Mouse (Mus musculus): ENCODE measurements around the gene Gm21988.

The Gm21988 gene

DNA sequence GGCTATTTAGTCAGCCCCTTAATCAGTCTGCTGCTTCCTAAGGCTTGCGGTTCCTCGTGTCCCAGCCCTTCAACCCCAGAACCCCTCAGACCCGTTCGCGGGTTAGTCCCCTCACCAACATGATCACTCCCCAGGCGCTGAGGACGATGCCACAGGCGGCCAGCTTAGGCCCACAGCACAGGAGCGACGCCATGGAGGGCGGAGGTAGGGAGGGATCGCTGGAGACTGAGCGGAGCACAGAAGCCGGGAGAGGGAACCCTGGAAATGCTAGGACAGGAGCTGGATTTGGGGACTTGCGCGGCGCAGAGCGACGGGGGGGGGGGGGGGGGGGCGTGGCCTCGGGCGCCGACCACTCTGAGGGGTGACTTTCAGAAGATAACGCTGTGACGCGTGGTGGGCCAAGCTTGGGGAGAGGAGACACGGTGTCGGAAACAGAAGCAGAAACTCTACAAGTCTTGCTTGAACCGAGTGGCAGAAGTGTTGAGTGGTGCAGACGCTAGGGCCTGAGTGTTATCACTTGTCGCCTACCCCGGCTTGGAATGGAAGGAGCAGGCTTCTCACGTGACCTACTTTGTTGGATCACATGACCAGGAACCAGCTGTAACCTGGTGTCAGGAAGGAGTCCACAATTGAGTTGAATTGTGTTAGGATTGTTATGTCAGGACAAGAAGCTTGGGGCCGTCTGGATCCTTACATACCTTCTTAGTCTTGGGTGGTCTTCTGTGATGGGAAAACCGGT is at the start of gene Gm21988, which contains the start of gene Rnasek:
Gene Gm21988 (minus strand): TSS at position 290 of the 739 bp plus-strand sequence.
Gene Rnasek (minus strand): TSS at position 302 of the 739 bp plus-strand sequence.
- no peak for DNase-seq (ENCODE audit: low read depth)

GRCm38 (mm10) chr11:70289236-70289635 is 49.6 kb upstream of the Gm21988 start:
- DNase-seq (ENCODE audit: low read depth) = no peak

DNA sequence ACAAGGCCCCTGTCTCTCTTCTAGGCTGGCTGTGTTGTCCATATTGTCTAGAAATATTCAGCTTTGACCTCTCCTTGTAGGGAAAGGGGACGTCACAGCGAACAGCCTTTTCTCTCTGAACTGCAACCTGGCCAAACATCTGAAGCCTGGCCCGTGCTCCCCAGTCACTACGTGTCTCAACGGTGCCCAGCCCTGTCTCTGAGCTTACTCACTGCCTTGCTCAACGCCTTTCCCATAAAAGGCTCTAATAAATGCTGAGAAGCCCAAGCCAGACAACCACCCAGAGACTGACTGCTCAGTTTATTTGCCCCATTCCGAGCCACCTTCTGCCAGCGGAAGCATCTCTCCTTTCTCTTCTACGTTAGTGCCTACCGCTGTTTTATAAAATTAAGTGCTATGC is 48.5 kb upstream of the Gm21988 start:
- DNase-seq (ENCODE audit: low read depth) = no peak

DNA sequence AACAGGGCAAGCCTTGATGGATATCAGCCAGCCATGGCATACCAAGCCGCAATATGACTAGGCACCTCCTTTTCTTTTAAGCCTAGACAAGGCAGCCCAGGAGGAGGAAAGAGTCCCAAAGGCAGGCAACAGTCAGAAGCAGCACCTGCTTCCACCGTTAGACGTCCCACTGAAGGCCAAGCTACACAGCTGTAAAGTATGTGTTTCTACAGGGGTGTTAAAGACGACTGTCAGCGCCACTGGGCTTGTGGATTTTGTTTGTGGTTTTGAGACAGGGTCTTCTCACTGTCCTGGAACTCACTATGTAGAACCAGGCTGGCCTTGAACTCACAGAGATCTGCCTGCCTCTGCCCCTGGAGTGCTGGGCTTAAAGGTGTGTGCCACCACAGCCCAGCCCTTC is 46.1 kb upstream of the Gm21988 start:
- DNase-seq (ENCODE audit: low read depth) = no peak

DNA sequence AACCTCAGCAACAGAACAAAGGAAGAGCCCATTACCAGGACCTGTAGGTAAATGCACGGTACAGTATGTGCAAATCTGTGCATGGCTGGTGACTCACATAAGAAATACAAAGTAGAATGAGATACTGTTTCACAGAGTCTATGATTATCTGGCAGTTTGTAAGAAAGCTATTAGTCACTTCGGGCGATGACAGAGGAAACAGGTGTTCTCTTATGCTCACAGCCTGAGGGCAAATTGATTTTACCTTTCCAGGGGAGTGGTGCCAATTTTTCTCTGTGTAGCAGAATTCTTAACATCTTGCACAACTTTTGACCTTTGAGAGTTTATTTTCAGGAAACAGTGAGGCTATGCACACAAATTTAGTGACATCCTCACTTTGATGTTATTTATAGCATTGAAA is 45.1 kb upstream of the Gm21988 start:
- DNase-seq (ENCODE audit: low read depth) = no peak

DNA sequence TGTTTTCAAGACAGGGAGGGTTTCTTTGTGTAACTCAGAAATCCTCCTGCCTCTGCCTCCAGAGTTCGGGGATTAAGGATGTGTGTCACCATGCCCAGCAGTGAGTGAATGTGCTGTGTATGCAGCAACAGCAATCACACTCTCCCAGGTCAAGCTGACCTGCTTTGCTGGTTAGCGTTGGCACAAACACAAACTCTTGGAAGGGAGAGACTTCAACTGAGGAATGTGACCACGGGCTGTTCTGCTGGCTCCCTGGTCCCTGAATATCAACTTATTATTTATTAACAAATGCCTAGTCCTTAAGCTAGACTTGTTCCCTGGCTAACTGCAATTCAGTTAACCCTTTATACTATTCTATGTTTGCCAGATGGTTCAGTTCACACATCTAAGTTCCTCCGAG is 44.0 kb upstream of the Gm21988 start:
- DNase-seq (ENCODE audit: low read depth) = no peak

- DNase-seq (ENCODE audit: low read depth) = no peak
Measured at GRCm38 (mm10) chr11:70280441-70280840, 40.8 kb upstream of the Gm21988 start.

DNA sequence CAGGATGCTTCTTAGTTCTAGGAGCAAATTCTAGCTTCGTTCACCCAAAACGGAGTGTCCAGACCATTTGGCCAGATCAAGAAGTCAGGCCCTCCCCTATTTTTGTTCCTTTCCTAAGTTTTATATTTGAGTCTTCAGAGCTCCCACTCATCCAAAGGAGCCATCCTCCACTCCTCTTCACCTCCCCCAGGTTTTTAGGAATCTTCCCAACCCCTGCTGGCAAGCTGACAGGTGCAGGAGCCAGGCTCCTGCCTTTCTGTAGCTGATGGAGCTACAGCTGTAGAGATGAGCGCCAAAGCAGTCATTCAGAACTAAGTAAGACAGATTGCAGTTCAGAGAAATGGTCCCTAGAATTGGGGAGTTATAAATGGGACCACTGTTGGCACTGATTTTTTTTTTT is 39.3 kb upstream of the Gm21988 start:
- DNase-seq (ENCODE audit: low read depth) = no peak

GRCm38 (mm10) chr11:70271641-70272040 is 32.0 kb upstream of the Gm21988 start:
- DNase-seq (ENCODE audit: low read depth) = no peak

- no peak for DNase-seq (ENCODE audit: low read depth)
Measured at GRCm38 (mm10) chr11:70266405-70266804, 26.8 kb upstream of the Gm21988 start.

DNA sequence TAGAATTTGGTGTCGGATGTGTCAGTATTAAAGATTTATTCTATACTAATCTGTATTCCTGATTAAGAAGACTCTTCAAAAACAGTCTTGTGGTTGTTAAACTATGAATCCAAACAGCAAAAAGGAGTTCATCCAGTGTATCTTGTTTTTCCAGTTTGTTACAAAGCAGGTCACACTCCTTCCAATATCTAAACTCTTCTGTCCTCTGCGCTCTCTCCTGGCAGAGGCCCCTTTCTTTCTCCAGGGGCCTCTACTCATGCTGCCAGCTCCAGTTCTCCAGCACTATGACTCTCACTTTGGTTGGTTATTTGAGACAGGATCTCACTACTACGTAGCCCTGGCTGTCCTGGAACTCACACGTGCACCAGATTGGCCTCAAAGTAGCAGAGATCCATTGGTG is 26.2 kb upstream of the Gm21988 start:
- no peak for DNase-seq (ENCODE audit: low read depth)

DNA sequence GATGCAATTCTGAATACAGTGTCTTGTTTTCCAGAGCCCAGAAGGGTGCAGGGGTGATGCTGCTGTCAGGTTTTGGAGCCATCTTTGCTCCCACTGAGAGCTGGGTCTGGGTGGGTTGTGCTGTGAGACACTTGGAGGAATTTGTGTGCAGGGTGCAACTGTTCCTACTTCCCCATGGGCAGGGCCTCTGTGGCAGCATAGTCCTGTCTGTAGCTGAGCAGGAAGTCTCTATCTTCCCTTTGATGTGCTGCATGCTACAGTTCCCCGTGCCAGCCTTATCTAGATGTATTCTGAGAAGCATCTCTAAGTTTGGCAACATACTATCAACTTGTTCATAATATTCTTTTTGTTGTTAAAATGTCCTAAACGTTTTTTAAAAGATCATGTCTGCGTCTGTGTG is 25.6 kb upstream of the Gm21988 start:
- no peak for DNase-seq (ENCODE audit: low read depth)

DNA sequence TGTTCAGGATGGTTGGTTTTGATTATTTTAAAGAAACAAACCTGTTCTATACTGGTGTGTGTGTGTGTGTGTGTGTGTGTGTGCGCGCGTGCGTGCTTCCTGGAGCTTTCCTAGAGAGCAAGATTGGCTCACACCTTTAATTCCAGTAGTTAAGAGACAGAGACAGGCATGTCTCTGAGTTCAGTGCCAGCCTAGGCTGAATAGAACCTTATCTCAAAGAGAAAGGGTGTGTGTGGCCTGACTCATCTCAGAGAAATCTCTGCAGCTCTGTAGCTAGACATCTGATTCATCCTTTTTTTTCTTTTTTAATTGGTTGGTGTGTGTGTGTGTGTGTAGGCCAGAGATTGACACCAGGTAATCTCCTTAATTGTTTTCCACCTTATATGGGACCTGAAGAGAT is 19.4 kb upstream of the Gm21988 start:
- no peak for DNase-seq (ENCODE audit: low read depth)

DNA sequence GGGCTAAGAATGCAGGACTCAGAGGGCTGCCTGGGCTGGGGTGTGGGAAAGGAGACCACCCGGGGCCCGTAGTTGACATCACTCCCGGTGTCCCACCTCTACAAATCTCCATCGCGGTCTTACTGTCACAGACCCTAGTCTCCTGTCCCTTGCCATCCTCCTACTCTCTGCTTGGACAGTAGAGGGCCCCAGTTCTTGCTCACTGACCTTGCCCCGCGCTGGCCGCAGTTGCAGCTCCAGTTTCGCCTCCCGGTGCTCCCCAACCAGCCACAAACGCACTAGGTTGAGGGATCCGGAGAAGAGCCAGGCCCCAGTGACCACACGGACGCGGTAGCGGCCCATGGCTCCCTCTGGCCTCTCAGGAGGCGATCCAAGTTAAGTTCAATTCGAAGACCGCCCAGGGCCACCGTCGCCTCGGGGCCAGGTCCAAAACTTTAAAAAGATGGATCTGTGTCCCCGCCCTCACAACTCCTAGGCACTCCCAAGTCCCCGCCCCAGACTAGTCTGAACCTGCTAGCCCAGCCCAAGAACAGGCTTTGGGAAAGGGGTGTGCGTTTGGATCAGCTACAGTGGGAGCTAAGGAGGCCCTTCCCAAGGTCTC is 15.4 kb upstream of the Gm21988 start, which contains the start of gene Alox12:
Gene Alox12 (minus strand): TSS at position 423 of the 601 bp plus-strand sequence.
- no peak for DNase-seq (ENCODE audit: low read depth)

DNA sequence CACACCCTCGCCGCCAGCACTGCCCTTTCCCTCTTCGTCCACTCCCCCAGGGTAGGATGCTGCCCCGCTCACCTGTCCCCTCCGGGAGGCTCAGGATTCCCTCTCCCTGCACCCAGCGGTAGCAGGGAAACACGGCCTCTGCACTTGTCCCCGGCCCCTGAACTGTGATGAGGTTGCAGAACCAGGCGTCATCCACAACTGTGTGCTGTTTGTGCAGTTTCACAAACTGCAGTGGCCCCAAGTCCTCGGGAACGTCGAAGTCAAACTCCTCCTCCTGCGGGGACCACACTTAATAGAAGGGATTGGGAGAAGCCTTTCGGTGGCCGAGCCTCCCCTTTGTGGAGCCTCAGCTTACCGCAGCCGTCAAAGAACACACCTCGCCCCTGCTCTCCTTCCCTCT is 14.7 kb upstream of the Gm21988 start:
- no peak for DNase-seq (ENCODE audit: low read depth)

GRCm38 (mm10) chr11:70251853-70252252 is 12.2 kb upstream of the Gm21988 start:
- DNase-seq (ENCODE audit: low read depth) = no peak

DNA sequence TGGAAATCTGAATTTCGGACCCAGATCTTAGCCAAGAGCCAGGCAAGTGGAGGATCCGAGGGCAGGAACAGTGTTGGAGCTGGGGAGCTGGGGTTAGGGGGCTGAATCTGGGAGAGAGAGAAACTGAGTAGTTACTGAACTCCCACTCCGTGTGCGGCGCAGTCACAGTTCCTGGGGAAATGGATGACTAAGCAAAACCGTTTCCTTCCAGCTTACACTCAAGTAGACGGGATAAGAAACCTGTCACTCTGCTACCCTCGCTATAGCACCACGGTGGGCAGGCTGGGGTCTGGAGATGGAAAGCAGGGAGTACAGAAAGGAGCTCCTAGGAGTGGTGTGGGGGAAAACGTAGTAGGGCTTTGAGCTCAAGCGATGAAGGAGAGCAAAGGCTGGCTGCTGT is 10.5 kb upstream of the Gm21988 start:
- no peak for DNase-seq (ENCODE audit: low read depth)

- DNase-seq (ENCODE audit: low read depth) = no peak
Measured at GRCm38 (mm10) chr11:70247136-70247845, 7.7 kb upstream of the Gm21988 start.

DNA sequence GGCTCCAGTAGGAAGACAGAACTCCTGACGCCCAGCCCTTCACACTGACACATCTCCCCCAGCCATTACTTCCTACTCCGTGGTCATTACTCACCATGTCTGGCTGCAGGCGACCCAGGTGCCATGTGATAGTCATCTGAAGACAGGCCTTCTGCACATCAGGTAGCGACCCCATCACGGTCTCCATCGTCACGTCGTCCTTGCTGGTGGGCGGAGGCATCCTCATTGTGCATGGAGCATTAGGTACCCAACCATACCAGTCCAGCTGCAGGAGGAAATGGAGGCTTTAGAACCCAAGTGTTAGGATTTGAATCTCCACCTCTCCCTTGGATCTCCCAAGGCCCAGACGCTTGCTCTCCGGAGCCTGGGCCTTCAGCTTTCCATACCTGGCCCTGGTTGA is 3.0 kb upstream of the Gm21988 start:
- no peak for DNase-seq (ENCODE audit: low read depth)

- no peak for DNase-seq (ENCODE audit: low read depth)
Measured at GRCm38 (mm10) chr11:70238591-70239440, 814 bp downstream of the Gm21988 start.

GRCm38 (mm10) chr11:70237457-70238167 is 2.0 kb downstream of the Gm21988 start, which contains the start of gene 0610010K14Rik:
0610010K14Rik (minus strand) TSS chr11:70237914.
- peak; percentile 90 for DNase-seq (ENCODE audit: low read depth)

Measured in c-Kit-positive CD71-positive TER-119-negative erythroid progenitor cells, embryonic 14.5 days (primary cell).